Mouse (Mus musculus) G1E (cell line): ENCODE data around the gene Atrnl1.

Experiments used
- CTCF ChIP-seq: IDR thresholded peaks from 2 replicates; pipeline ENCODE4 v1.5.1; 2012; ENCODE audit warnings: low read depth, low read length, inconsistent platforms, mixed read lengths
- GATA1 ChIP-seq: IDR thresholded peaks from 2 replicates; pipeline ENCODE4 v1.6.1; 2012; ENCODE audit warnings: borderline replicate concordance, low read length, inconsistent platforms, mixed read lengths

GRCm38 (mm10) chr19:57816221-57816996 is 205.6 kb downstream of the Atrnl1 start:
- TF ChIP-seq GATA1 (no peak), CTCF (peak; percentile 11; the same call in 1 of the 2 replicates)
